Mouse (Mus musculus) left cerebral cortex, adult 18-20 months (tissue): ENCODE measurements around the gene Lgals3bp. TPM values are rescaled to one million over a fixed set of nuclear protein-coding genes. Genes with fewer than 3 reads are reported as not detected.
A peak's percentile ranks its signal among the peaks of the same experiment; 100 is the strongest.

Experiments used
- DNase-seq, 2 experiments: peaks; one replicate each; pipeline ENCODE4 v3.0.0; 2021 to 2022; ENCODE audit warnings: low spot score in 2 of 2, mixed read lengths in 1 of 2
- long read RNA-seq, 2 experiments: library from polyadenylated mRNA; stranded (forward); transcript quantifications; one replicate each; pipeline ENCODE4 v2.0.0; 2021
- total RNA-seq, 2 experiments: library from RNA; stranded (reverse); gene quantifications; 2 replicates each; pipeline ENCODE4 v1.2.3; 2021

Gene Lgals3bp
- 10 to 100 TPM; 21.7 to 21.9 TPM for total RNA-seq
- long read RNA-seq, experiment 1, transcript Lgals3bp-201 (6 exons, 2,330 nt), result major isoform, 12 of 14 reads
- long read RNA-seq, experiment 1, partial matches to known transcripts, result 2 of 14 reads
- long read RNA-seq, experiment 1, other reads (novel, unspliced or antisense), result 0 of 14 reads
- long read RNA-seq, experiment 2, transcript Lgals3bp-201 (6 exons, 2,330 nt), result major isoform, 11 of 15 reads
- long read RNA-seq, experiment 2, partial matches to known transcripts, result 0 of 15 reads
- long read RNA-seq, experiment 2, other reads (novel, unspliced or antisense), result 4 of 15 reads

DNA sequence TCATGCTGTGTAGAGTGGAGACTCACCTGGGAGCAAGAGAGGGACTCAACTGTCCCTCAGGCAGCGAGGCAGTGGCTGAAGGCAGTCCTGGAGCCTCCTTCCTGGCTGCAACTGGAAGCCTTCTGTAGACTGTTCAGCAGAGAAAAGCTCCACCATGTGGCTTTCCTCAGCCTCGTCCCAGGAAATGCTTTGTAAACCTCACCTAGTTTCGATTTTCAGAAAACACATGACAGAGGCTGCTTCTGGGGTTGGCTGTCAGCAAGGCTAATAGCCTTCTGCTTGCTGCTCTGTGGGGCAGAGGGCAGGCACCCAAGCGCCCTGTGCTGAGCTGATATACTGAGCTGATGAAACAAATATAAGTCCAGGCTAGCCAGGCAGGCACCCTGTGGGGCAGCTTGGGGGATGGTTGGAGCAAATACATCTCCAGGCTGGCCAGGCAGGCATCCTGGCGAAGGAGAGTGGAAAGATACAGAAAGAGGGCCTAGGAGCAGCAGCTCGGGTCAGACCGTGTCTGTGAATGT is at the start of gene Lgals3bp:
TSS of gene Lgals3bp (minus strand) at position 333 of the 521 bp plus-strand sequence.
- DNase-seq, result peak; percentile 39 to 43

DNA sequence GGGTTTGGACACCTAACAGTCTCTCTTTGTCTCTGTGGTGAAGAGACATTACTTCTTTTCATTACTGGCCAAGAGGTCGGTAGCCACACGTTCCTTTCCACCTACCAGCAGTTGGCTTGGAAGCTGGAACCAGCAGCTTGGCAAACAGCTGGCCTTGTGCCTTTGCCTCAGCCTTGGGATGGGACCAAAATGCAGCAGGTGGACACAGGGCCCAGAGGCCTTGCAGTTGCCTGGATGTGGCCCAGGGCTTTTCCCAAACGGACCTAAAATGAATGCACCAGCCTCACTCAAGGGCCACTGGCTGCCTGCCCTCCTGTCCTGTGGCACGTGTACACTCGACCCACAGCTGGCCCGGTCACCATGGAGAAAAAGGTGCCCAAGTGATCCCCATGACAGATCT is 49.3 kb upstream of the Lgals3bp start:
- no peak for DNase-seq

DNA sequence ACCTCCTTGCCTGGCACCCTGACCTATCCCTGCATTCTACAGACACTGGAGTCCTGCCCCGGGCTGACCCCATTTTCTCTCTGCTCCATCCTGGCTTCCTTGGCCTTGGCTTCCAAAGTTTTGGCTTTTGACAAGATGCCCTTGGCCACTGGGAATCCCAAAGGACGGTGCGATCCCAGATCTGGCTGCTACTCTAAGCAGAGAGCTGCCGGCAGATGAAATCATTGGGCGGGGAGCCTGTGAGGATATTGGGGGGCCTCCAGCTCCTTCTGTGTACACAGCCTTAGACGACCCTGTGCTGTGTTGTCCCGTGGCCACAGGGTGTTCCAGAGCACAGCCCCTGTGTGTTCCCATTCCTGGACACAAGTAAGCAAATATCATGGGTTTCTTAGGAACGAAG is 46.5 kb upstream of the Lgals3bp start:
- DNase-seq, result no peak

DNA sequence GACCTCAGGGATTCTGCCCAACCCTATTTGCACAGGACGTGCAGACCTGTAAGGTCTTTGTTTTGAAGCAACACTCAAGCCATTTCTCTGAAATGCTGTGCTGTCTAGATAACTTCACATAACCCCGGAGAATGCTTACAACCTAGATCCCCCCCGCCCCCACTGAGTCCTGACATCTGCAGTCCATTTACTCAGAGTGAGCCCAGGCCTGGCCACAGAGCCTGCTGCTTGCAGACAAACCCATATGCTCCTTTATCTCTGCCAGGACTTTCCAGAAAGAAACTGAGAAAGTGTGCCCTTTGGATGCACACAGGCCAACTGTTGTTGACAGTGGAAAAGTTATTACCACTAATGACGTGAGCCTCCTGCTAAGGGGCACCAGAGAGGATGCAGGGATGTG is 45.5 kb upstream of the Lgals3bp start:
- no peak for DNase-seq

DNA sequence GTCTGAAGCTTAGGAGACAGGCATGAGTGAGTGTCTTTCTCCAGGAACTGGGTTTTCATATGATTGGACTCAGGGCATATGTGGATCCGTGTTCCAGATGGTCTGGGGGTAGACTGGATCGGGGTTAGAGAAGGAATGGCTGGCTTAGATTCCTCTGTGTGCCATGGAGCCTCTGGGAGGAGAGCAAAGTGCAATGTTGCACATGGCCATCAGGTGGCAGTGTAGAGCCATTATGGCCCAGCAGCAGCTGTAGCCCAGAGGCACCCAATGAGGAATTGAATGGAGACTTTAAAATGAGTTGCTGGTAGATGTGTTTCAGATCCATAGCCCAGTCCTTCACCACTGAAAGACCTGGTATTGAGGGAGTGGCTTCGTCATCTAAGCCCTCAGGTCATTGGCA is 44.0 kb upstream of the Lgals3bp start:
- peak; percentile 53 to 64 for DNase-seq

DNA sequence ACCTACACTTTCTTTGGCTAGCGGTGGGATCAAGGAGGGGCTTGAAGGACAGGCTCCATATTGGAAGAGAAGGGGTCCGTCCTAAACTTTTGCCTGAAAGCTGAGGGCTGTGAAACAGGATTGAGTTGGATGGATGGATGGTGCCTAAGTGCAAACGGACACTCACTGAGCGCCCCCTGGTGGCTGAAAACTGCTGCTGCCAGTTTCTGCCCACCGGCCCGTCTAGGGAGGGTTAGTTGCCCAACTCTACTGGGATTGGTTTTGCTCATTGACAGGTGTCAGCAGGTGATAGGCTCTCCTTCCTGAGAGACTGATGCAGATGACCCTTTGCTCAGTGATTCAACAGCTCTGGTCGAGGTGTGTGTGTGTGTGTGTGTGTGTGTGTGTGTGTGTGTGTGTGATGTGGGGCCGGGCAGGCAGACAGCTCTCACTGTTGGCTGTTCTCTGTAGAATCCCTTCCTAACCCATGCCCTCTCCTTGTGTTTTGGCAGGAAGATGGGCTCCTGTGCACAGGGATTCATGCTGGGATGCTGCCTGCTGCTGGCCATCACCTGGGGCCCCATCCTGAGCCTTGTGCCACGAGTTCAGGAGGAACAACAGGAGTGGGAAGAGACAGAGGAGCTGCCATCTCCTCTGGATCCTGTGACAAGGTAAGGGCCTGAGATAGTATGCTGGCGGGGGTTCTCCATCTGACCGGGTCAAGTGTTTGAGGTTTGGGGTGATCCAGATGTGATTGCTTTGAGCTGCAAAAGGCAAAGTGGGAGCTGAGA is 41.5 kb upstream of the Lgals3bp start:
- peak; percentile 52 to 68 for DNase-seq

DNA sequence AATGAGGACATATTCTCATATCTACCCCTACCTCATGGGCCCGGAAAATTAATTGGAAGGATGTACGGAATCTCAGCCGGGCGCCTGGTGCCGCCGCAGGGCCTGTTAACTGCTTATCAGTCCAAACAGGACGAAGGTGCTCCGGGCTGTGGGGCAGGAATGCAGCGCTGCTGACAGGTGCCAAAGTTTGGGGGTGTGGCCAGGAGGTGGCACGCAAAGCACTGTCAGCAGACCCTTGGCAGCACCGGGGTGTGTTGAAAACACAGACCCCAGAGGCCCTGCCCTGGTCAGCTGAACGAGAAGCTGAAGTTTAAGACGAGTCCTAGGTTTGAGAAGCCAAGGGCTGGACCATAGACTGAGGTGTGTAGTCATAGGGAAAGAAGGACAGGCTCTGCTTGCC is 40.8 kb upstream of the Lgals3bp start:
- no peak for DNase-seq

DNA sequence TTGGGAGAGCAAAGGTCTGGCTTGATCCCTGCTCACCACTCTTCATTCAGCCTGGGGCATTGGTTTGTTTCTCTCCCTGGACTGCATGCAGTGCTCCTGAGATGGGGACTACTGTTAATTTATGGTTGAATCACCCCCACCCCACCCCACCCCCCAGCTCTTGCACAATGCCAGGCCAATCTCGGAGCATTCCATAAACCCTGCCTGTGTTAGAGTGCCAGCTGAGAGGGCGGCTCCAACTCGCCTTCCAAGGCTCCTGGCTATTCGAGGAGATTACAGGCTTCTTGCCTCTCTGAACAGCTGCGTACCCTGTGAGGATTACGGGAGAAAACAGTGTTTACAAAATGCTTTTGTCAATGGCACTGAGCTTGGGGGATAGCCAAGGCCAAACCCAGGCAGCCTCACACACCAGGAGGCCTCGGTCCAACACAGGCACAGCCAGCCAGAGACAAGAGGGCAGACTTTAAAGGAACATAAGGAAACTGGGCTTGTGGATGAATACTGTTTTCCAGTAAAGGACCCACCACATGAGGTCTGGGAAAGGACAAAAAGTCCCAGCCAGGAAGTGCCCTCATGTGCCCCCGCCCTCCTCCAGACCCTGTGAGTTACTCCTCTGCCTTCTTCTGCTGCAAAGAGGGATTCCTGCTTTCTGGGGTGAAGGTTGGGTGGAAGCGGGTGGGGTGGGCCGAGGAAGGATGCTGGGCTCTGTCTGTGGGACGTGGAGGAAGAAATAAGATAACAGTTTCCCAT is 36.9 kb upstream of the Lgals3bp start:
- DNase-seq, result no peak

DNA sequence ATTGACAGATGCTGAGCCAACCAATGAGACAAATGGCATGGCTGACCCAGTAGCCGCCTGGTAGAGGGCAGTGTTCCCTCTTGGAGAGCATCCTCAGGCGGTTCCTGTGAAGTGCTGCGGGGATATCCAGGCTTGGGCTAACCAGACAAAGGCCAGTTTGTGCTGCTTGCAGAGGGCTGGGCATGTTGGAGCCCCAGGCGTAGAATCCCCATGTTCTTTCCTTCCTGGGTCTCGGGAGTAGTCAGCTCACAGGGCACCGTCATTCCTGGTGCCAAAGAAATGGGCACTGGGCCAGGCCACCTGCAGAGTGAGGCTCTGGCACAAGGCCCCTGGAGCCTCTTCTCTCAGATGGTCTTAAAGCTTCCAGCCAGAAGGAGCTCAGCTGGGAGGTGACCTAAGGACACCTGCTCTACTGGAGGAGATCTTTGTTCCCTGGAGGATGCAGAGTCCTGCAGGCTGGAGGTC is 34.6 kb upstream of the Lgals3bp start:
- DNase-seq, result peak in 1 of 2 experiments; percentile 20

DNA sequence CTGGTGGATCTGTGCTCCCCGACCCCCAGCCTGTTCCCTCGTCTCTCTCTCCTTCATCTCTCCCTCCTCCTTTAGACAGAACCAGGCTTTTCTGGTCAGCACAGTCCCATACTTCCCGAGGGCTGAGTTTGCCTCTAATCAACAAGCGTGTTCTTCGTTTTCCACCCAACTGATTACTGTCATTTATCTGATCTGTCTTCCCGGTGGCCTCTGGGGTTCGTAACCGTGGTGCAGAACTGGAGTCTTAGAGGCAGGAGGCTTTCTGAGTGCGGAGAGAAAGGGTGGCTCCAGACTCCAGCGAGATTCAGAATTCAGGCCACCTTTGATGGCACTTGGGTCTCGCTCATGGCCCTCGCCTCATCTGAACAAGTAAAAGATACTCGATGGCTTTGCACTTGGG is 32.2 kb upstream of the Lgals3bp start:
- no peak for DNase-seq

DNA sequence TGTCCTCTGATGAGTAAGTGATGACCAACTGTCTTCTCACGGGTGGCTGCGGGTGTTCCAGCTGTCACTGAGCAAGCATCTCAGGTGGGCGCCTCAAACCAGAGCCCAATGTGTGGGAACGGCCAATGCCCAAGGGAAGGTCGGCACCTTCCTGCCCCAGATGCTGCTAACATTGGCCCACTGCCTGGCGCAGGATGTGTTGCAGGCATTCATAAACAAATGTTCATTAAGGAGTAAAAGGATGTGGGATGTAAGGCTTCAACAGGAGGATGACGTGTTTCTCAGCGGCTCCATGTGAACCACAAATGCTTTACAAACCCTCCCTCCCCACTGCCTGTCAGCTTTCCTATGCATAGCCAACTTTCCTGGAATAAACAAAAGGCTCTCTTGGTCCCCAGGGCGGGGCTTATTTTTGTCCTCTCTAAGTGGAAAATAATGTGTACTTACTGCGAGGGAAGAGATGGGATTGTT is 31.5 kb upstream of the Lgals3bp start:
- no peak for DNase-seq

DNA sequence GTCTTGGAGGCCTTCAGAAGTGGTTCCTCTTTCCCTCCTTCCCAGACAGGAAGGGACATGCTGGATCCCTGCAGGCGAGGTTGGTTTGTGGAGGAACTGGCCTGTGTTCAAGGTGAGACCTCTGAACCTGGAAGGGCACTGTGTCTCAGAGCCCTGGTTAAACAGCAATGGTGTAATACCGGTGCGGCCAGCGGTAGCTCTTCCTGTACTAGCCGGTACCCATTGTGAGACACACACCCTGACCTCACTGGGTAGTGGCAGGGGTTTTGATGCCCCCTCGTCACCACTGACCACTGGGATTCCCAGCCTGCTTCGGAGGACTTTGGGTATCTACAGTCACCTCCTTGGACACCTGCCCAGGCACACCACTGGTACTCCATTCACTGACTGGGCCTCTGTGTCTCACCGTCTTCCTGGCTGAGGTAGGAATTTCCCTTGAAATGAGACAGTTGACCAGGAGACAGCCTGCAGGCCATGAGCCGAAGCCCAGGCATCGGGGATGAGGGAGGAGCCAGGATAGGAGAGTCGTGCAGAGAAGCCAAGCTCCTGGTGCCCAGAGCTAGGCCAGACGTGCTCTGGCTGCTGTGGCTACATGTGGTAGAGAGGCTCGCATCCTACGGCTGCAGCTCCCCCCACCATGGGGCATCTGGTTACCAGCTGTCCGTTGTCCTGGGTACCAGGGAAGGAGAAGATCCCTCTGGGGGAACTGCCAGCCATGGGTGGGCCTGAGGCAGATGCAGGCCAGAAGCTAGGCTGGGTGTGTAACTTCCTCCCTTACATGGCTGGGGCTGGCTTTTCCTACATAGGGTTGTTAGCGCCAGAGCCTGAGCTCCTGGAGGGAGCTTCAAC is 29.4 kb upstream of the Lgals3bp start:
- no peak for DNase-seq

DNA sequence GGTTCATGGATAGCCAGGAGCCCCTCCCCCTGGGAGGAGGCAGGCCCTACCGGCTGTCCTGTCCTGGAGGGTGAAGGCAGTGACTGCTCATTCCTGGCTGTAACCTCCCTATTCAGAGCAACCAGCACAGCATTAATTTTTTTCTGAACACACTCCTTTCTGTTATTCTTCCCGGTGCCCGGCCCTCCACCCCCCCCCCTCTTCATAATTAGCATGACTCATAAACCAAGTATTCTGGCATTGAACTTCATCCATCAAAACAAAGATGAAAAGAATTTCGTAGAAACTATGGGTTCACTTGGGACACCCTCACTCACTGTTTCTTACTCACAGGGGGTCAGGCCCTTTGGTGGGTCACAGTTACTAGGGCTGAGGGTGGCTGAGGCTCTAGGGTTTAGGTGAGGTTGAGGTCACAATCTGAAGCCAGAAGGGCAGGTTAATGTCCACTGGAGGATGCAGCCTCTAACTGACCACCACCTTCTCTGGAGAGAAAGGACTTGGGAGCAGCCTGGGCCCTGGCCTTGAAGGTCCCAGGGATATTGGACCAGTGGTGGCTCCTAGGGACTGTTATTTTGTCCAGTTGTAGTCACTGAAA is 28.5 kb upstream of the Lgals3bp start:
- no peak for DNase-seq

DNA sequence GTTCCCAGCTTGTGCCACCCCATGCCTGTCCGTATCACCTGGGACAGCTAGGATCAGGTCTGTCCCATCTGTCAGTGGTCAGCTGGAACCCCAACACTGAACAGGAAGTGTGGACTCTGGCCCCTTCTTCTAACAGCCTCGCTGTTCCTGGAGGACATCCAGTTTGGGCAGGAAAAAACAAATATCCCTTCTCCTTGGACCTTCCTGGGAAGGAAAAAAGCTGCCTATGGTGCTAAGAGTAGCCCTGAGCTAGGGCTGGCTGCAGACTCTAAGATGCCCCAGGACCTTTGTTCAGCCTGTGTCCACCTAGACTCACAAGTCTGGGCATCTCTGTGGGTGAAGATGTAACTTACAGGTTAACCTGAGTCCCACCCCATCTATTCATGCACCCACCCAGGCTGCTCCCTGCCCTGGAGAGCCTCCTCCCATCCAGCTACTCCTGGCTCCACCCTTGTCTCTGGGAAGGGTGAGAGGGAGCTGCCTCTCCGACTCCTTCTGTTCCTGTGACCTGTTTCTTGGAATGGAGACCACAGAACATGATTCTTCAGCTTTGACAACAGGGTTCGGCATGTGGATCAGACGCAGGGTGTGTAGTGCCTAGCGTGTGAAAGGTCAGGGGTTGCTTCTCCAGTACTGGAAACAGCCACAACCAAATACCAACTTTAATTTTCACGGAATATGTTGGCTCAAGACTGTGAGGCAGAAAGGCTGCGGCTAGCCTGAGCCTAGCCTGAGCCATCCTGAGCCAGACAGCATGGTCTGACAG is 27.2 kb upstream of the Lgals3bp start:
- no peak for DNase-seq

DNA sequence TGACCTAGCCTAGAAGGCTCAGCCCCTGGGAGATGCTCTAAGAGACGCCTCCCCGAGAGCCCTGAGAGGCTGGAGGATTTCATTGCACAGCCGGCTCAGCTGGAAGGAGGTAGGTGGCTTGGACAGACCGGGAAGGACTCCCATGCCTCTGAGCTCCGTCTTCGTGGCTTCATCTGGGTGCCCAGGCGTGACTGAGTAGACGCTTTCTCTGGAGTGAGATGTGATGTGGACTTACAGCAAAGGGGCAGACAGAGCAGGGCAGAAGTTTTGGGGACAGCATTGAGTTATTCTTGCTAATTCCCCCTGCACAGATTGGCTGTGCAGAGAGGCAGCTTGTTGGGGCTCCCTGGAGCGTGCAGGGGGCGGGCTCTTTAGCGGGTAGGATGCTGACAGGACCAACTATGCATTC is 26.6 kb upstream of the Lgals3bp start:
- peak in 1 of 2 experiments; percentile 26 for DNase-seq

DNA sequence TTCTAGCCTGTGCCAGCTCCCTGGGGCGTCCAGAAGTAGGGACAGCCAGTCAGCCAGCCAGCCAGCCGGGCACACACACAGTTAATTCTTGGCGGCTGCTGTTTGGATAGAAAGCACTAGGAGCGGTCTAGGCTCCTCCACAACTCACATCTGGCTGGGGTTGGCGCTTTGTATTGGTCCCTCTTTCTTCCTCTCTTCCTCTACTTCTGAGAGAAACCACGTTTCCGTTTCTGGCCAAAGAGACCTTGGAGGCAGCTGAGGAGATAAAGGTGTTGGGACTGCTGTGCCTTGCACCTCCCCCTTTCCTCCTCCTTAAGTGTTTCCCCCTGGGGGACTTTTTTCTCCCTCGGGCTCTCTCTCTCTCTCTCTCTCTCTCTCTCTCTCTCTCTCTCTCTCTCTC is 26.1 kb upstream of the Lgals3bp start, which contains the start of gene C1qtnf1:
TSS of gene C1qtnf1 (plus strand) at position 218 of the 400 bp plus-strand sequence.
- no peak for DNase-seq

DNA sequence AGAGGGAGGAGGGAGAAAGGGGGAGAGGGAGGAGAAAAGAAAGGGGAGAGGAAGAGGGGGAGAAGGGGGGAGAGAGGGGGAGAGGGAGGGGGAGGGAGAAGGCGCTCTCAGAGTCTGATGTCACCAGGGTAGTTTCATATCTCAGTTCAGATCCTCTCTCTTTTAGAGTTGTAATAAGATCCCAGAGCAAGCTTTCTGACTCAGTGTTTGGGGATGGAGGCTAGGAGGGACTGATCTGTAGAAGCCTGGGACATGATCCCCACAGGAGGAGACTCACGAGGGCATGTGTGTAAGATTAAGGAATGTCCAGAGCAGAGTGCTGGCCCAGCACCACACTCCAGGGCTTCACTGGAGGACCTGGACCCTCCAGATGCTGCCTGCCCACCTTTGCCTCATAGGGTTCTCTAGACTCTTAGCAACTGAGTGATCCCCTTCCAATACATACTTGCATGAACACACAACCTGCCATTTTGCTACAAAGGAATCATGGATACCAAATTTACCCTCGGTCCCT is 25.4 kb upstream of the Lgals3bp start:
- no peak for DNase-seq

DNA sequence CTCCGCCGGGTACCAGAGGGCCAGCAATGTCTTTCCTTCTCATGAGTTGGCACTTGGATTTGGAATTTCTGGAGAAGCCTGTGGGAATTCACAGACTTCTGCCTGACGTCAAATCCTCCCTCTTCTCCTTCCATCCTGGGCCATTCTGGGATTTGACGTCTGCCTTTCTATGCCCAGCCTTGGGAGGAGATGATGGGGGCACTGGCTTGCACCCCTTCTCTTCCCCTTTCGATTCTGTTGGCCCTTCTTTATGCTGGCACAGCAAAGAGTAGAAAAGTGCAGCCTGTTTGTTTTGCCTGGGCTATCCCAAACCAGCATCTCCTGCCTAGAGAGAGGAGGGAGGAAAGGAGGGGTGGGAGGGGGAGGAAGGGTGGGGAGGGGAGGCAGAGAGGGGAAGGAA is 24.9 kb upstream of the Lgals3bp start:
- DNase-seq, result no peak
